Mouse (Mus musculus): ENCODE data around the gene Tbce. TPM values are rescaled to one million over a fixed set of nuclear protein-coding genes. Genes with fewer than 3 reads are reported as not detected.
"Not testable (repeated sequence)": the region's sequence is repeated elsewhere in the genome, so short reads cannot be mapped to it uniquely, and the experiment has no call there.

Gene Tbce
- total RNA-seq, 2 experiments from 2014 or later = 29.4 to 31.1 TPM

GRCm38 (mm10) chr13:14035875-14036630 lies 3.4 kb downstream of the Tbce start:
- no peak for DNase-seq (ENCODE audit: low spot score in 2 of 2)

GRCm38 (mm10) chr13:14035352-14035751 lies 4.1 kb downstream of the Tbce start:
- not testable (repeated sequence) for DNase-seq (ENCODE audit: low spot score in 2 of 2)

DNA sequence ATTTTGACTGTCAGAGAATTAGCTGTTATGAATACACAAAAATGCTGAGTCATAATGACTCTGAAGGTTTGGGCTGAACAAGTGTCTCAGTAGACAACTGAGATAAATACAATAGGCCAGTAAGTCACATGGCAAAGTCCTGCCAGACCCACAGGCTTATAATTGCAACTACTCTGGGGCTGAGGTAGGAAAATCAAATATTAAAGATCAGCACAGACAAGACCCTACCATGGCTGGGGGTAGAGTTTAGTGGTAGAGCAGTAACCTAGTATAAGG lies 5.4 kb downstream of the Tbce start:
- DNase-seq (ENCODE audit: low spot score in 2 of 2) = no peak

DNA sequence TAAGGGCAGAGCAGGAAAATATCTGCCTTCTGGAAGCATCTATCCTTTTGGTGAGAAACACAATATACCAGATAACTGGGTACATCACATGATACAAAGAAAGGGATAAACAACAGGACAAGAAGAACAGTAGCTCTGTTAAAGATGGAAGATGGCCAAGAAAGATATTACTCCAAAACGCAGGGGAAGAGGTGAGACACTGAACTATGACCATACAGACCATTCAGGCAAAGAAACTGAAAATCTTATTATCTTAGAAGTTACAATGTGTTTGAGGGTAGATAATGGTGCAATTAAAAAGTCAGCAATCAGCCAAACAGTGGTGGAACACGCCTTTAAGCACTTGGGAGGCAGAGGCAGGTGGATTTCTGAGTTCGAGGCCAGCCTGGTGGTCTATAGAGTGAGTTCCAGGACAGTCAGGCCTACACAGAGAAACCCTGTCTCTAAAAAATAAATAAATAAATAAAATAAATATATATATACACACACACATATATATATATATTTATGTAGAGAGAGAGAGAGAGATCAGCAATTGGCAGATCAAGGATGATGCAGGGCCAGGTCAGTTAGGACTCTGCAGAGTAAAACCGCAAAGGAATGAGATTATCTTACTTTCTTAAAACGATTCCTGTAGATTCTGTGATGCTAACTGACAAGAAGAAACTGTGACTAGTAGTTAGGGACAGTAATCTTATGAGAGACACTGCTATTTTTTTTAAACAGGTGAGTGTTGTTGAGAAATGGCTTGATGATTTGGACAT lies 5.9 kb downstream of the Tbce start:
- DNase-seq (ENCODE audit: low spot score in 2 of 2) = no peak

- no peak for DNase-seq (ENCODE audit: low spot score in 2 of 2)
Measured at GRCm38 (mm10) chr13:14026154-14026820, 13.2 kb downstream of the Tbce start.

DNA sequence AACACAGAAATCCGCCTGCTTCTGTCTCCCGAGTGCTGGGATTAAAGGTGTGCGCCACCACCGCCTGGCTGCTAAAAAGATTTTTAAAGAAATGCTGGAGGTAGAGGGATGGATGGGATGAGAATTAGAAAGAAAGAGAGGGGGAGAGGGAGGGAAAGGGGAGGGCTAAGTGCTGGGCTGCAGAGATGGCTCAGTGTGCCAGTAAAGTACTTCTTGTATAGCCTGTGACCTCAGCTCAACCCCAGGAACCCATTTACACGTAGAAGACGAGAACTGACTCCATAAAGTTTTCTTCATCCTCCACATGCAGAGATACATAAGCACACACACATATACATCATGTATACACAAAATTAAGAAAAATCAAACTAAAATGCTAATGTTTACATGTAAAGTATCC lies 13.9 kb downstream of the Tbce start:
- DNase-seq (ENCODE audit: low spot score in 2 of 2) = no peak

GRCm38 (mm10) chr13:14021417-14021816 lies 18.0 kb downstream of the Tbce start:
- not testable (repeated sequence) for DNase-seq (ENCODE audit: low spot score in 2 of 2)

- DNase-seq (ENCODE audit: low spot score in 2 of 2) = no peak
Measured at GRCm38 (mm10) chr13:14018852-14019251, 20.6 kb downstream of the Tbce start.

- DNase-seq (ENCODE audit: low spot score in 2 of 2) = no peak
Measured at GRCm38 (mm10) chr13:14018283-14018682, 21.2 kb downstream of the Tbce start.

DNA sequence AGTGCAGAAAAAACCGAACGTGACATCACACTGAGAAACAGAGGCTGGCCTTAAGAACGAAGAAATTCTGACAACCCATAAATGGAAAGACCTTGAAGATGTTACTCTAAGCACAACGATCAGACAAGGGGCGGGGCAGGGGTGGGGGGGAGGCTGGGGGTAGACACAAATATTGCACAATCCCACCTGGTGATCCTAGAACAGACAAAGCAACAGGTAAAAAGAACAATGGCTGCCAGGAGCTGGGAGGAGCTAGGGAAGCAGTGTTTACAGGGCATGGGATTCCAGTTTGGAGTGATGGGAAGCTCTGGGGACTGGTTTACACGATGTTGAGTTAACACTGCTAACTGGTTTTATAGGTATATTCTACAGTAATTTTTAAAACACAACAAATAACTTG lies 23.8 kb downstream of the Tbce start:
- DNase-seq (ENCODE audit: low spot score in 2 of 2) = no peak

GRCm38 (mm10) chr13:14014540-14014939 lies 24.9 kb downstream of the Tbce start:
- DNase-seq (ENCODE audit: low spot score in 2 of 2) = no peak

- no peak for DNase-seq (ENCODE audit: low spot score in 2 of 2)
Measured at GRCm38 (mm10) chr13:14014001-14014400, 25.4 kb downstream of the Tbce start.

DNA sequence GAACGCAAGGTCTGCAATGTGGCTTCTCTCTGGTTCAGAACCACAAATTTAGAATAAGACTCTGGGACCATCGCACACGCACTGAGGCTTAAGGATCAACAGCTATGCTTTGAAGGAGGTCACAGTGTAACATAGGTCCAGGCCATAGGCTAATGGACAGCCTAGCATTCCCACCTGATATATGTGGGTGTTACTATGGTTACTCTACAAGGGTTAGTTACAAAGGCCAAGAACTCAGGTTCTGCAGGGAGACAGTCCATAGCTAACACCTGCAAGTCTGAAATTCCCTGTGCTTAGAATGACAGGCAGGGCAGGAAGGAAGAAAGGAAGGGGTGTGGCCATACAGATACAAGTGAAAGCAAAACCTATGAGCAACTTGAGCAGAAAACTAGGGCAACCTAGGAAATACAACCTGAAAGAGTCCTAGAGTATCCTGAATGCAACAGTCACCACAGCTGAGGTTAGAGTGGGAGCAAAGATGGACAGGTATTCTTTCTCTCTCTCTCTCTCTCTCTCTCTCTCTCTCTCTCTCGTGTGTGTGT lies 27.9 kb downstream of the Tbce start:
- no peak for DNase-seq (ENCODE audit: low spot score in 2 of 2)

DNA sequence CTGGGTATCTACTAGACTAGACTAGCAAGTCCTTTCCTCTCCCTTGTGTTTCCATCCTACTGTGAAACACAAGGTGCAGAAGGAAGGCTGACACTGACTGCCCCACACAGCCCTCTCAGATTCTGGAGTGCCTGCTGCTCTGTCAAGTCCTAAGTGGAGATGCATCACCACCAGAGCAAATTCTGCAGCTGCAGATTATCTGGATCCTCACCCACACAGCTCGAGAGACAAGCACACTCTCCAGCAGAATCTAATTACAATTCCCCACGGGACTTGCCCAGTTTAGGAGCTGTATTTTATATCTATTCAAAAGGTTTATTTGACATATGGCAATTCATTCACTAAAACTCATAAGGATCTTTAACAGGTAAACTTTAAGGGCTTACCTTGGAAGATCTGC lies 33.4 kb downstream of the Tbce start:
- no peak for DNase-seq (ENCODE audit: low spot score in 2 of 2)

DNA sequence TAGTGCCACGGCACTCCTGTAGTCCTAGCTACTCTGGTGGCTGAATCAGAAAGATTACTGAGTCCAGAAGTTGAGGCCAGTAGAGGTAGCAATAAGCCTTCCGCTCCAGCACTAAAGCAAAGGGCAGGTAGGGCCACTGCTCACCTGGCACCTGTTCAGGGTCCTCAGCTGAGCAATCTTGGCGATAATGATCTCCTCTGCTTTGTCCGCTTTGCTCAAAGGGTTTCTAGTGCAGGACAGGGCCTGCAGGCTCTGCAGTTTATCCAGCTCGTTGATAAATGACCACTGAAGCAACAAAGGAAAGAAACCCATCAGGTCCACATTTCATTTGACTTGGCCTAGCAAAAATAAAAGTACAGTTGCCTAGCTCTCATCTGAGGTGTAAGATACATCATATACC lies 34.4 kb downstream of the Tbce start:
- DNase-seq (ENCODE audit: low spot score in 2 of 2) = no peak

DNA sequence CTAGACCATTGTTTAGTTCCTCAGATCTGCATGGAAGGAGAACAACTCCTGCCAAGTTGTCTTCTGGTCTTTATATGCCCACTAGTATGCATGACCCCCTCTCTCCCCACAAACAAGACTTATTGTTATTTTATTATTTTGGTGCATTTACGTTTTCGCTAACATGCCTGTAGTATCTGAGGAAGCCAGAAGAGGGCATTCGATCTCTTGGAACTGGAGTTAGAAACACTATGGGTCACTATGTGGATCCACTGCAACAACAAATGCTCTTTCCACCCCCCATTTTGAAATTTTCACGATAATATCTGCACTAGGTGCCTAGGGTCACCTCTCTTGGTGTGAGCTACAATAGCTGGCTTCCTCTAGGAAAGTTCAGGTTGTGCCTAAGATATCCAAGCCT lies 35.4 kb downstream of the Tbce start:
- no peak for DNase-seq (ENCODE audit: low spot score in 2 of 2)

GRCm38 (mm10) chr13:14002706-14003105 lies 36.7 kb downstream of the Tbce start:
- DNase-seq (ENCODE audit: low spot score in 2 of 2) = no peak

DNA sequence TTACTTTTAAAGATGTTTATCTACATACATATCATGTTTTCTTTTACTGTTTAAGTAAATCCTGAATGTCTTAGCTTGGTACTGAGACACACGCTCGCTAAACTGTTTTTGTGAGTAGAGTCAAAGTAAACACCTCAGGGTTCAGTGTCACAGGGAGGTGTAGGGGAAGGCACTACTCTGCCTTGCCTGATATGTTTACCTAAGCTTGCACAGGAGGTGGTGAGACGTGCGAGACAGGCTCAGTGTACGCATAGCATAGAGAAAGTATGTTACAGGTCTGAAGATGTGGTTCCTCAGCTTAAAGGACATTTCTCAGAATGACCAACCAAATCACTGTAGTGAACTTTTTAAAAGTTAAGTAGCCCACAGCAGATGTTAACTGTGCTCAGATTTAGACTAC lies 42.0 kb downstream of the Tbce start:
- DNase-seq (ENCODE audit: low spot score in 2 of 2) = no peak

- no peak for DNase-seq (ENCODE audit: low spot score in 2 of 2)
Measured at GRCm38 (mm10) chr13:13995046-13995445, 44.4 kb downstream of the Tbce start.

DNA sequence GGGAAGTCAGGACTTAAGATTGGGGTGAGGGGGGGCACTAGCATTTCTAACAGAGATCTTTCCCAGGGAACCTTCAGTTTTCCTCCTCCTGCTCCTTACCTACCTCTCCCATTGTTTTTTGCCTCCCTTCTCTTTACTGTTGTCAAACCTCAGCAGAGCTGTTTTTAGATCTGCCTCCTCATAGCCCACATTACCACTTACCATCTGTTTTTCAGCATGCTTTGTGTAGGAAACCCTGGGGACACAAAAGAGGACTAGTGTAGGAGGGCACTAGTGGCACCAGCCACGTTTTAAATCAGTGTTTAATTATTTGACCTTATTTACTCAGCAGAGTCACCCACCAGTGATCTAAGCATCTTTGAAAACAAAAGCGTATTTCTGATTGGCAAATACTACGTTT lies 46.4 kb downstream of the Tbce start:
- no peak for DNase-seq (ENCODE audit: low spot score in 2 of 2)

DNA sequence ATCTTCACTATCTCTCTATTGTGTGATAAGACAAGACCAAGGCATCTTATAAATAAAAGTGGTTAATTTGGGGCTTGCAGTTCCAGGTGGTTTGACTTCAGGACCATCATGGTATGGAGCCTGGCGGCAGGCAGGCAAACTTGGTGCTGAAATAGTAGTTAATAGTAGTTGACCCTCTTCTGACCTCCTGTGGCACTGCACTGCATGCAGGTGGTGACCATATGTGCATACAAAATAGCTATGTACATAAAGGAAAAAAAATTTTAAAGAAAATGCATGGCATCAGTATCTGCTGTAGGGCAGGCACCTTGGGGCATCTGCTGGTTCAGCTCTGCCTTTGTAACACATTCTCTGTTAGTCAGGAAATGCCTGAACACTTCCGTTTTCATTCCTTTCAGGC lies 49.0 kb downstream of the Tbce start:
- no peak for DNase-seq (ENCODE audit: low spot score in 2 of 2)

- DNase-seq (ENCODE audit: low spot score in 2 of 2) = no peak
Measured at GRCm38 (mm10) chr13:13989135-13989534, 50.3 kb downstream of the Tbce start.

All from gastrocnemius, postnatal 4 days (tissue).